ENCODE assay signal across 17 mouse cellular contexts in genomic region chr1:20912115-20912514, GRCm38 (mm10). TPM values are rescaled to one million over a fixed set of nuclear protein-coding genes. Genes with fewer than 3 reads are reported as not detected.
A peak's percentile ranks its signal among the peaks of the same experiment; 100 is the strongest.
DNase-seq lines count a peak whose midpoint lies in the region; ATAC-seq and TF ChIP-seq lines count a peak whose summit lies in the region.
"Had no signal": no experiment of that assay in that cellular context is flagged by ENCODE, and none has a peak within 500 bp of the region (broad histone marks: within the 10 kb centered on the region; RNA-seq: fewer than 3 reads in every experiment).

No protein-coding gene starts in this region.

- no peak overlapping the region for H3K9ac ChIP-seq in kidney, embryonic 15.5 days
- 0 out of 2 replicates have a peak overlapping the region, but pooled peaks have one; percentile 31 for H3K9ac ChIP-seq in CH12.LX (ENCODE audit: insufficient read depth, low read depth)
- H3K9ac ChIP-seq: embryonic facial prominence, embryonic 15.5 days; forebrain, embryonic 15.5 days; liver, embryonic 13.5 days had no signal

- H3K4me1 ChIP-seq in kidney, embryonic 15.5 days = peaks cover 23% of the 10 kb centered on the region
- H3K4me1 ChIP-seq in CH12.LX (ENCODE audit: control insufficient read depth in 1 of 2, insufficient read depth in 2 of 2) = peaks cover 0 to 19% of the 10 kb centered on the region in 2 experiments; a peak in 2 of 4 replicates

- TF ChIP-seq POLR2A in CH12.LX (IDR thresholded peaks at IDR 0.05; ENCODE audit: low read depth, low read length) = no peak

- no peaks in the 10 kb centered on the region for H3K9me3 ChIP-seq in kidney, embryonic 15.5 days (replicated peaks)
- no peaks in the 10 kb centered on the region for H3K9me3 ChIP-seq in CH12.LX (replicated peaks; ENCODE audit: low read length)
- H3K9me3 ChIP-seq: embryonic facial prominence, embryonic 15.5 days; forebrain, embryonic 15.5 days; liver, embryonic 13.5 days had no signal

- TF ChIP-seq EP300 in CH12.LX (IDR thresholded peaks at IDR 0.05; ENCODE audit: low read length) = peak; percentile 61; the same call in 1 of the 2 replicates

- WGBS in kidney, embryonic 15.5 days = 15% methylated on average over 2 of the region's 2 CpGs

- ATAC-seq in kidney, embryonic 15.5 days (replicated peaks; ENCODE audit: low FRiP score) = peak; percentile 78
- ATAC-seq in inflammation-experienced regulatory T-cells, adult 6 months = peak; percentile 17
- ATAC-seq: forebrain, embryonic 15.5 days had no signal

- no peaks in the 10 kb centered on the region for H3K27me3 ChIP-seq in kidney, embryonic 15.5 days
- H3K27me3 ChIP-seq in CH12.LX (replicated peaks) = no peaks in the 10 kb centered on the region
- H3K27me3 ChIP-seq: embryonic facial prominence, embryonic 15.5 days; forebrain, embryonic 15.5 days; liver, embryonic 13.5 days had no signal

- TF ChIP-seq RAD21 in CH12.LX (IDR thresholded peaks at IDR 0.05; ENCODE audit: low read depth, low read length) = no peak

- dilution Hi-C loops in CH12.LX (cut with MboI; ENCODE audit: extremely low pct_ligation_motif_present, extremely low pct_unique_long_range_greater_than_20kb, low sequenced_read_pairs) = no loop called here

- peak overlapping the region; percentile 47 for H3K4me2 ChIP-seq in kidney, embryonic 15.5 days
- H3K4me2 ChIP-seq in CH12.LX (ENCODE audit: insufficient read depth, low read depth, poor library complexity, severe bottlenecking) = peak overlapping the region; percentile 24
- H3K4me2 ChIP-seq: embryonic facial prominence, embryonic 15.5 days; forebrain, embryonic 15.5 days; liver, embryonic 13.5 days had no signal

- H3K36me3 ChIP-seq in kidney, embryonic 15.5 days = no peaks in the 10 kb centered on the region
- no peaks in the 10 kb centered on the region for H3K36me3 ChIP-seq in CH12.LX (replicated peaks in 1 of 2; ENCODE audit: control insufficient read depth in 1 of 2, insufficient read depth in 1 of 2, low read length in 1 of 2)
- H3K36me3 ChIP-seq: embryonic facial prominence, embryonic 15.5 days; forebrain, embryonic 15.5 days; liver, embryonic 13.5 days had no signal

- no peak for DNase-seq in kidney, adult 11 months
- peak; percentile 38 for DNase-seq in CD4-positive, CD25-positive, alpha-beta regulatory T cell, adult 2 months (ENCODE audit: low read depth, low spot score)
- DNase-seq in CH12.LX (ENCODE audit: extremely low read depth) = peak; percentile 77
- DNase-seq in lung, postnatal 36 days = no peak
- DNase-seq in adrenal gland, postnatal 4 days (ENCODE audit: low spot score in 2 of 2) = no peak
- DNase-seq: adrenal gland, postnatal 36 days; gastrocnemius, adult 2 months; heart, postnatal 36 days; kidney, postnatal 14 days; left cerebral cortex, postnatal 4 days; liver, embryonic 13.5 days; lung, postnatal 10 days; right cerebral cortex, postnatal 25 days had no signal

- in situ Hi-C loops in CH12.LX (cut with MboI; ENCODE audit: low pct_ligation_motif_present, low pct_unique_long_range_greater_than_20kb, low sequenced_read_pairs) = no loop called here

- no peak for TF ChIP-seq CTCF in CH12.LX (conservative IDR thresholded peaks at IDR 0.05 in 1 of 2, IDR thresholded peaks at IDR 0.05 in 1 of 2; ENCODE audit: low read depth in 2 of 2, low read length in 2 of 2)

- H3K4me3 ChIP-seq in kidney, embryonic 15.5 days (replicated peaks) = no peak overlapping the region
- no peak overlapping the region for H3K4me3 ChIP-seq in CH12.LX (replicated peaks in 1 of 3; ENCODE audit: low read depth in 2 of 3, low read length in 2 of 3, poor library complexity in 1 of 3)
- H3K4me3 ChIP-seq: embryonic facial prominence, embryonic 15.5 days; forebrain, embryonic 15.5 days; gastrocnemius, adult 2 months; liver, embryonic 13.5 days had no signal

- H3K27ac ChIP-seq in kidney, embryonic 15.5 days = peak overlapping the region; percentile 86
- H3K27ac ChIP-seq in CH12.LX (ENCODE audit: insufficient read depth, low read depth) = no peak overlapping the region
- H3K27ac ChIP-seq: embryonic facial prominence, embryonic 15.5 days; forebrain, embryonic 15.5 days; gastrocnemius, adult 2 months; liver, embryonic 13.5 days had no signal

- no peaks in the 10 kb centered on the region for H3K79me2 ChIP-seq in CH12.LX (replicated peaks; ENCODE audit: control insufficient read depth, extremely low read depth, insufficient read depth, poor library complexity, severe bottlenecking)

TF ChIP-seq in CH12.LX, 34 proteins besides CTCF, POLR2A, EP300 and RAD21:
- TF ChIP-seq ETS1 (conservative IDR thresholded peaks at IDR 0.05; ENCODE audit: low read depth, low read length) (peak; percentile 71), IRF4 (IDR thresholded peaks at IDR 0.05; ENCODE audit: low read depth, low read length) (peak; percentile 41), TBP (conservative IDR thresholded peaks at IDR 0.05; ENCODE audit: low read depth, low read length) (no peak), GABPA (IDR thresholded peaks at IDR 0.05; ENCODE audit: insufficient replicate concordance, low read depth, low read length) (no peak), JUN (IDR thresholded peaks at IDR 0.05; ENCODE audit: insufficient read depth, low read depth, low read length) (no peak), MAX (IDR thresholded peaks at IDR 0.05; ENCODE audit: low read length) (no peak), USF2 (conservative IDR thresholded peaks at IDR 0.05; ENCODE audit: low read depth, low read length) (no peak), USF1 (IDR thresholded peaks at IDR 0.05; ENCODE audit: low read depth, low read length) (no peak), MAZ (IDR thresholded peaks at IDR 0.05; ENCODE audit: low read depth, low read length) (no peak), MXI1 (IDR thresholded peaks at IDR 0.05; ENCODE audit: low read depth, low read length) (no peak), CHD1 (IDR thresholded peaks at IDR 0.05; ENCODE audit: low read depth, low read length) (no peak), ZNF384 (IDR thresholded peaks at IDR 0.05; ENCODE audit: low read depth, low read length) (peak; percentile 47; the same call in 1 of the 2 replicates), MEF2A (IDR thresholded peaks at IDR 0.05; ENCODE audit: borderline replicate concordance, low read depth, low read length) (0 out of 2 replicates have a peak, but pooled peaks have one; percentile 19), UBTF (IDR thresholded peaks at IDR 0.05; ENCODE audit: low read depth, low read length) (no peak), BHLHE40 (IDR thresholded peaks at IDR 0.05; ENCODE audit: low read depth, low read length) (peak; percentile 64), NRF1 (IDR thresholded peaks at IDR 0.05; ENCODE audit: low read depth, low read length) (no peak), MYC (IDR thresholded peaks at IDR 0.05; ENCODE audit: low read depth, low read length) (no peak), SIN3A (IDR thresholded peaks at IDR 0.05; ENCODE audit: low read length) (no peak), RCOR1 (conservative IDR thresholded peaks at IDR 0.05; ENCODE audit: low read depth, low read length) (no peak), MAFK (IDR thresholded peaks at IDR 0.05; ENCODE audit: insufficient replicate concordance, low read length) (0 out of 2 replicates have a peak, but pooled peaks have one; percentile 13)

RNA-seq across cellular contexts. Expression of gene Paqr8, which starts 21.7 kb away (rescaled TPM):
- 3.9 and 4.3 TPM in 2 replicates for polyA plus RNA-seq in kidney, embryonic 15.5 days (2015; fragmentation: Nextera tagmentation; extraction: Ambion mirVana)
- 0.29 and 0.38 TPM in 2 replicates for total RNA-seq in CH12.LX (2012; rRNA removed)
- total RNA-seq in CH12.LX (2014; rRNA removed) = 1.1 TPM in 2 replicates
- polyA plus RNA-seq in CH12.LX (2012; ENCODE audit: insufficient read length, low read depth) = 1.3 and 1.4 TPM in 2 replicates
- polyA plus RNA-seq in inflammation-experienced regulatory T-cells, adult 6 months (2017; shearing (Covaris generic)) = 1 to 10 TPM; 3.0 to 4.8 (median 3.3) TPM
- total RNA-seq in adrenal gland, postnatal 4 days (2021) = 10 to 100 TPM; 40.5 to 44.6 TPM

RNA-seq across cellular contexts. Expression of gene Efhc1, which starts 39.3 kb away (rescaled TPM):
- polyA plus RNA-seq in kidney, embryonic 15.5 days (2015; fragmentation: Nextera tagmentation; extraction: Ambion mirVana) = 2.4 and 3.2 TPM in 2 replicates
- total RNA-seq in CH12.LX (2012; rRNA removed) (not detected in 2 replicates), CH12.LX (2014; rRNA removed) (not detected in 2 replicates)
- not detected in 2 replicates for polyA plus RNA-seq in CH12.LX (2012; ENCODE audit: insufficient read length, low read depth)
- under 1 TPM; 0.47 to 0.87 (median 0.70) TPM for polyA plus RNA-seq in inflammation-experienced regulatory T-cells, adult 6 months (2017; shearing (Covaris generic))
- total RNA-seq in adrenal gland, postnatal 4 days (2021) = 1 to 10 TPM; 3.0 to 3.4 TPM

Comparison
In these comparisons a context has a peak if more than half of its experiments do, and no peak if none do; other contexts are left out.
1. DNase-seq: peak in CD4-positive, CD25-positive, alpha-beta regulatory T cell, adult 2 months (single experiment) and CH12.LX (single experiment); none in kidney, adult 11 months (single experiment), lung, postnatal 36 days (single experiment) and adrenal gland, postnatal 4 days (0 of 2).